ENCODE assay signal across 12 mouse cellular contexts in genomic region chr6:38752495-38752894, GRCm38 (mm10).
DNase-seq lines count a peak whose midpoint lies in the region; ATAC-seq lines count a peak whose summit lies in the region.
"Had no signal": no experiment of that assay in that cellular context is flagged by ENCODE, and none has a peak within 500 bp of the region (broad histone marks: within the 10 kb centered on the region; RNA-seq: fewer than 3 reads in every experiment).

No protein-coding gene starts in this region.

- no peak overlapping the region for H3K9ac ChIP-seq in lung, embryonic 16.5 days (ENCODE audit: low read length)
- no peak overlapping the region for H3K9ac ChIP-seq in heart, embryonic 16.5 days (ENCODE audit: low read length)
- H3K9ac ChIP-seq: heart, embryonic 13.5 days had no signal

- H3K27ac ChIP-seq in lung, embryonic 16.5 days (ENCODE audit: low read length), result no peak overlapping the region
- H3K27ac ChIP-seq in heart, embryonic 16.5 days (ENCODE audit: low read length), result no peak overlapping the region
- H3K27ac ChIP-seq: heart, embryonic 13.5 days; macrophage had no signal

- peaks cover 5% of the 10 kb centered on the region; the same call in 1 of the 2 replicates for H3K4me1 ChIP-seq in lung, embryonic 16.5 days (replicated peaks; ENCODE audit: control insufficient read depth, insufficient read depth, low read length)
- H3K4me1 ChIP-seq in heart, embryonic 16.5 days (ENCODE audit: control insufficient read depth, insufficient read depth, low read length), result peaks cover 24% of the 10 kb centered on the region

- no peak overlapping the region for H3K4me3 ChIP-seq in lung, embryonic 16.5 days (ENCODE audit: low read length)
- no peak overlapping the region for H3K4me3 ChIP-seq in heart, embryonic 16.5 days (ENCODE audit: low read length)
- H3K4me3 ChIP-seq: heart, embryonic 13.5 days had no signal

- no peaks in the 10 kb centered on the region for H3K27me3 ChIP-seq in lung, embryonic 16.5 days (ENCODE audit: control insufficient read depth, insufficient read depth, low read depth, low read length)
- H3K27me3 ChIP-seq in heart, embryonic 16.5 days (ENCODE audit: control insufficient read depth, insufficient read depth, low read length), result no peaks in the 10 kb centered on the region
- H3K27me3 ChIP-seq: heart, embryonic 13.5 days had no signal

- 0 out of 2 replicates have a peak, but pooled peaks have one; percentile 36 for ATAC-seq in lung, embryonic 16.5 days (ENCODE audit: low read depth)
- 0 out of 2 replicates have a peak, but pooled peaks have one; percentile 58 for ATAC-seq in heart, embryonic 16.5 days (replicated peaks; ENCODE audit: extremely low read depth, insufficient read depth, low FRiP score)

- no peak overlapping the region for H3K4me2 ChIP-seq in lung, embryonic 16.5 days (ENCODE audit: low read depth, low read length)
- H3K4me2 ChIP-seq in heart, embryonic 16.5 days (ENCODE audit: low read depth, low read length), result no peak overlapping the region
- H3K4me2 ChIP-seq: heart, embryonic 13.5 days had no signal

- intact Hi-C loops in heart, postnatal 25 days (cut with DNase I), result no loop called here

- DNase-seq in heart, adult 18-20 months, result peak; percentile 45 to 53
- no peak for DNase-seq in heart, postnatal 25 days (ENCODE audit: low spot score)
- no peak for DNase-seq in lung, postnatal 25 days (ENCODE audit: low spot score)
- DNase-seq in adrenal gland, postnatal 25 days, result peak; percentile 40
- DNase-seq in T-cell, adult 2 months (ENCODE audit: low spot score), result no peak
- DNase-seq in embryo, embryonic 11 days, result no peak
- DNase-seq: layer of hippocampus, adult 9-11 months; thymus, postnatal 25 days had no signal

- H3K9me3 ChIP-seq in lung, embryonic 16.5 days (ENCODE audit: control insufficient read depth, low read length), result no peaks in the 10 kb centered on the region
- no peaks in the 10 kb centered on the region for H3K9me3 ChIP-seq in heart, embryonic 16.5 days (replicated peaks; ENCODE audit: control insufficient read depth, low read length)
- H3K9me3 ChIP-seq: heart, embryonic 13.5 days had no signal

- 73% methylated on average over 6 of the region's 6 CpGs for WGBS in lung, embryonic 16.5 days
- 75% methylated on average over 6 of the region's 6 CpGs for WGBS in heart, embryonic 16.5 days

- no peaks in the 10 kb centered on the region for H3K36me3 ChIP-seq in lung, embryonic 16.5 days (ENCODE audit: control insufficient read depth, insufficient read depth, low read length)
- no peaks in the 10 kb centered on the region for H3K36me3 ChIP-seq in heart, embryonic 16.5 days (ENCODE audit: control insufficient read depth, insufficient read depth)
- H3K36me3 ChIP-seq: heart, embryonic 13.5 days had no signal

Comparison
In these comparisons a context has a peak if more than half of its experiments do, and no peak if none do; other contexts are left out.
1. DNase-seq: peak in heart, adult 18-20 months (2 of 2) and adrenal gland, postnatal 25 days (single experiment); none in heart, postnatal 25 days (single experiment), lung, postnatal 25 days (single experiment), T-cell, adult 2 months (single experiment) and embryo, embryonic 11 days (single experiment).